Mouse (Mus musculus): ENCODE measurements around the gene Snx8.
"Not testable (repeated sequence)": the region's sequence is repeated elsewhere in the genome, so short reads cannot be mapped to it uniquely, and the experiment has no call there.

Snx8 gene

GRCm38 (mm10) chr5:140383559-140383958 is 5.5 kb downstream of the Snx8 start:
- DNase-seq (ENCODE audit: low spot score) = no peak

GRCm38 (mm10) chr5:140382688-140383087 is 6.4 kb downstream of the Snx8 start:
- no peak for DNase-seq (ENCODE audit: low spot score)

GRCm38 (mm10) chr5:140381156-140381555 is 7.9 kb downstream of the Snx8 start:
- DNase-seq (ENCODE audit: low spot score) = no peak

- no peak for DNase-seq (ENCODE audit: low spot score)
Measured at GRCm38 (mm10) chr5:140379299-140379698, 9.8 kb downstream of the Snx8 start.

GRCm38 (mm10) chr5:140378121-140378853 is 10.8 kb downstream of the Snx8 start:
- DNase-seq (ENCODE audit: low spot score) = no peak

GRCm38 (mm10) chr5:140375249-140375829 is 13.7 kb downstream of the Snx8 start:
- DNase-seq (ENCODE audit: low spot score) = no peak

GRCm38 (mm10) chr5:140374226-140374625 is 14.8 kb downstream of the Snx8 start:
- DNase-seq (ENCODE audit: low spot score) = no peak

- no peak for DNase-seq (ENCODE audit: low spot score)
Measured at GRCm38 (mm10) chr5:140373711-140374110, 15.4 kb downstream of the Snx8 start.

- DNase-seq (ENCODE audit: low spot score) = no peak
Measured at GRCm38 (mm10) chr5:140371671-140372070, 17.4 kb downstream of the Snx8 start.

GRCm38 (mm10) chr5:140370446-140371254 is 18.4 kb downstream of the Snx8 start:
- no peak for DNase-seq (ENCODE audit: low spot score)

- no peak for DNase-seq (ENCODE audit: low spot score)
Measured at GRCm38 (mm10) chr5:140369466-140369865, 19.6 kb downstream of the Snx8 start.

GRCm38 (mm10) chr5:140368926-140369325 is 20.1 kb downstream of the Snx8 start:
- no peak for DNase-seq (ENCODE audit: low spot score)

- not testable (repeated sequence) for DNase-seq (ENCODE audit: low spot score)
Measured at GRCm38 (mm10) chr5:140368126-140368525, 20.9 kb downstream of the Snx8 start.

GRCm38 (mm10) chr5:140364415-140364814 is 24.6 kb downstream of the Snx8 start:
- DNase-seq (ENCODE audit: low spot score) = no peak

- DNase-seq (ENCODE audit: low spot score) = no peak
Measured at GRCm38 (mm10) chr5:140359930-140360674, 29.0 kb downstream of the Snx8 start.

- DNase-seq (ENCODE audit: low spot score) = no peak
Measured at GRCm38 (mm10) chr5:140357466-140357865, 31.6 kb downstream of the Snx8 start.

- no peak for DNase-seq (ENCODE audit: low spot score)
Measured at GRCm38 (mm10) chr5:140355934-140356333, 33.1 kb downstream of the Snx8 start.

GRCm38 (mm10) chr5:140352352-140352751 is 36.7 kb downstream of the Snx8 start:
- DNase-seq (ENCODE audit: low spot score) = no peak

GRCm38 (mm10) chr5:140350731-140351497 is 38.1 kb downstream of the Snx8 start:
- DNase-seq (ENCODE audit: low spot score) = no peak

- DNase-seq (ENCODE audit: low spot score) = no peak
Measured at GRCm38 (mm10) chr5:140349882-140350281, 39.2 kb downstream of the Snx8 start.

GRCm38 (mm10) chr5:140346050-140346449 is 43.0 kb downstream of the Snx8 start:
- no peak for DNase-seq (ENCODE audit: low spot score)
